Mouse (Mus musculus) embryonic facial prominence, embryonic 11.5 days (tissue): ENCODE measurements around the gene Sirt1. TPM values are rescaled to one million over a fixed set of nuclear protein-coding genes. Genes with fewer than 3 reads are reported as not detected.

Source experiments
- ATAC-seq: fragments of 200-750 bp; cut with Nextera tagmentation; replicated peaks from 2 replicates; pipeline ENCODE4 v1.8.0; 2017; ENCODE audit warnings: low read depth; ENCODE audit not compliant: insufficient number of reproducible peaks, low FRiP score, low TSS enrichment
- DNase-seq: peaks from one replicate; pipeline ENCODE4 v3.0.0-alpha.2; 2015; ENCODE audit warnings: low spot score
- H3K27ac ChIP-seq: fragments of 300-500 bp; sonication (generic); replicated peaks from 2 replicates; pipeline ENCODE4 v1.5.1; 2014; ENCODE audit warnings: mild to moderate bottlenecking, low read depth, low read length, control low read depth
- H3K27me3 ChIP-seq: fragments of 300-500 bp; sonication (generic); 2 replicates; pipeline ENCODE4 v1.6.1; 2014; ENCODE audit warnings: mild to moderate bottlenecking, low read length, moderate library complexity, mixed read lengths; ENCODE audit not compliant: control insufficient read depth, insufficient read depth
- H3K36me3 ChIP-seq: fragments of 300-500 bp; sonication (generic); replicated peaks from 2 replicates; pipeline ENCODE4 v1.6.1; 2014; ENCODE audit warnings: low read depth, mild to moderate bottlenecking, low read length, moderate library complexity, mixed read lengths; ENCODE audit not compliant: control insufficient read depth, insufficient read depth
- H3K4me1 ChIP-seq: fragments of 300-500 bp; sonication (generic); 2 replicates; pipeline ENCODE4 v1.6.1; 2014; ENCODE audit warnings: low read length, mixed read lengths; ENCODE audit not compliant: control insufficient read depth, insufficient read depth
- H3K4me2 ChIP-seq: fragments of 300-500 bp; sonication (generic); 2 replicates; pipeline ENCODE4 v1.6.1; 2014; ENCODE audit warnings: low read depth, mild to moderate bottlenecking, control low read depth, low read length, moderate library complexity
- H3K4me3 ChIP-seq: fragments of 300-500 bp; sonication (generic); 2 replicates; pipeline ENCODE4 v1.5.1; 2014; ENCODE audit warnings: low read depth, low read length, control low read depth
- H3K9ac ChIP-seq: fragments of 300-500 bp; sonication (generic); replicated peaks from 2 replicates; pipeline ENCODE4 v1.6.1; 2014; ENCODE audit warnings: mild to moderate bottlenecking, control low read depth, low read length
- H3K9me3 ChIP-seq: fragments of 300-500 bp; sonication (generic); replicated peaks from 2 replicates; pipeline ENCODE4 v1.6.1; 2016; ENCODE audit warnings: mild to moderate bottlenecking, low read length, inconsistent platforms, mixed read lengths; ENCODE audit not compliant: control insufficient read depth
- WGBS: fragments of 180-500 bp; shearing (Covaris S2); extraction: QIAGEN DNeasy Blood & Tissue Kit; methylation state at CpG from one replicate; pipeline ENCODE4 v1.1.7; 2014; 5-methylcytosine and 5-hydroxymethylcytosine counted together
- polyA plus RNA-seq: library from polyadenylated mRNA; unstranded; fragments of >200 nt; fragmentation: Nextera tagmentation; extraction: Ambion mirVana; gene quantifications from 2 replicates; pipeline ENCODE4 v1.2.1, GENCODE M21; 2014

The Sirt1 gene
- polyA plus RNA-seq, 1 experiment from 2014 or later, result 15.2 TPM

GRCm38 (mm10) chr10:63337951-63338836 is 43.3 kb downstream of the Sirt1 start:
- peak; percentile 81 for ATAC-seq
- Histone ChIP-seq H3K4me1 (no peaks in the 10 kb centered on the region), H3K4me3 (peak overlapping the region; percentile 77), H3K9me3 (no peaks in the 10 kb centered on the region), H3K27ac (peak overlapping the region; percentile 89), H3K36me3 (peaks cover 3% of the 10 kb centered on the region; the same call in 1 of the 2 replicates), H3K9ac (peak overlapping the region; percentile 97), H3K27me3 (no peaks in the 10 kb centered on the region), H3K4me2 (peak overlapping the region; percentile 65)
- peak; percentile 74 for DNase-seq
- WGBS, result 1% methylated on average over 44 of the region's 113 CpGs

GRCm38 (mm10) chr10:63337326-63337725 is 44.2 kb downstream of the Sirt1 start:
- 35% methylated on average over 5 of the region's 5 CpGs for WGBS
- no peak for ATAC-seq
- H3K27ac ChIP-seq, result no peak overlapping the region

GRCm38 (mm10) chr10:63336901-63337300 is 44.6 kb downstream of the Sirt1 start:
- Histone ChIP-seq H3K27me3 (no peaks in the 10 kb centered on the region), H3K4me3 (peak overlapping the region; percentile 77; the same call in 1 of the 2 replicates), H3K27ac (no peak overlapping the region), H3K9ac (0 out of 2 replicates have a peak overlapping the region, but pooled peaks have one; percentile 18), H3K36me3 (peaks cover 3% of the 10 kb centered on the region), H3K9me3 (no peaks in the 10 kb centered on the region), H3K4me2 (peak overlapping the region; percentile 65), H3K4me1 (no peaks in the 10 kb centered on the region)
- DNase-seq (no peak), ATAC-seq (no peak)
- 66% methylated on average over 13 of the region's 13 CpGs for WGBS

More at GRCm38 (mm10) chr10:63337326-63337725, 44.2 kb downstream of the Sirt1 start:
- DNase-seq, result no peak
- peak overlapping the region; percentile 77 for H3K4me3 ChIP-seq
- peak overlapping the region; percentile 65 for H3K4me2 ChIP-seq
- no peaks in the 10 kb centered on the region for H3K4me1 ChIP-seq
- H3K9ac ChIP-seq, result no peak overlapping the region
- peaks cover 3% of the 10 kb centered on the region for H3K36me3 ChIP-seq
- H3K9me3 ChIP-seq, result no peaks in the 10 kb centered on the region
- H3K27me3 ChIP-seq, result no peaks in the 10 kb centered on the region

- Histone ChIP-seq H3K9ac (no peak overlapping the region), H3K27me3 (no peaks in the 10 kb centered on the region), H3K4me1 (no peaks in the 10 kb centered on the region), H3K4me2 (no peak overlapping the region), H3K9me3 (no peaks in the 10 kb centered on the region), H3K4me3 (no peak overlapping the region), H3K27ac (no peak overlapping the region), H3K36me3 (peaks cover 10% of the 10 kb centered on the region; the same call in 1 of the 2 replicates)
- WGBS, result 97% methylated on average over 1 of the region's 1 CpGs
- DNase-seq (no peak), ATAC-seq (no peak)
These were observed 54.4 kb downstream of the Sirt1 start for GRCm38 (mm10) chr10:63327091-63327490.

GRCm38 (mm10) chr10:63313726-63314125 is 67.8 kb downstream of the Sirt1 start:
- Histone ChIP-seq H3K9me3 (no peaks in the 10 kb centered on the region), H3K4me3 (no peak overlapping the region), H3K4me2 (no peak overlapping the region), H3K27ac (no peak overlapping the region), H3K27me3 (no peaks in the 10 kb centered on the region), H3K4me1 (no peaks in the 10 kb centered on the region), H3K36me3 (peaks cover 2% of the 10 kb centered on the region), H3K9ac (no peak overlapping the region)
- DNase-seq (no peak), ATAC-seq (no peak)
- WGBS, result 85% methylated on average over 1 of the region's 1 CpGs

GRCm38 (mm10) chr10:63308582-63309366 is 72.7 kb downstream of the Sirt1 start:
- Histone ChIP-seq H3K4me2 (no peak overlapping the region), H3K4me3 (no peak overlapping the region), H3K27me3 (no peaks in the 10 kb centered on the region), H3K27ac (no peak overlapping the region), H3K9ac (no peak overlapping the region), H3K36me3 (peaks cover 8% of the 10 kb centered on the region), H3K4me1 (no peaks in the 10 kb centered on the region), H3K9me3 (no peaks in the 10 kb centered on the region)
- WGBS, result 38% methylated on average over 10 of the region's 10 CpGs
- no peak; the same call in 1 of the 2 replicates for ATAC-seq
- peak; percentile 82 for DNase-seq

GRCm38 (mm10) chr10:63302356-63302755 is 79.1 kb downstream of the Sirt1 start:
- WGBS, result 95% methylated on average over 2 of the region's 2 CpGs
- ATAC-seq (no peak), DNase-seq (no peak)
- Histone ChIP-seq H3K36me3 (peaks cover 4% of the 10 kb centered on the region), H3K4me2 (no peak overlapping the region), H3K9me3 (no peaks in the 10 kb centered on the region), H3K27ac (no peak overlapping the region), H3K27me3 (no peaks in the 10 kb centered on the region), H3K4me1 (no peaks in the 10 kb centered on the region), H3K9ac (no peak overlapping the region), H3K4me3 (no peak overlapping the region)
